Mouse (Mus musculus) lung, postnatal 0 days (tissue): Measurements from ENCODE around the gene Zfp319. TPM values are rescaled to one million over a fixed set of nuclear protein-coding genes. Genes with fewer than 3 reads are reported as not detected.

Source experiments
- ATAC-seq: fragments of 200-750 bp; cut with Nextera tagmentation; 2 replicates; pipeline ENCODE4 v1.8.0; 2017; ENCODE audit warnings: moderate library complexity
- DNase-seq: peaks from one replicate; pipeline ENCODE4 v3.0.0-alpha.2; 2016; ENCODE audit warnings: low spot score
- H3K27ac ChIP-seq: fragments of 300-500 bp; sonication (generic); 2 replicates; pipeline ENCODE4 v1.5.1; 2014; ENCODE audit warnings: antibody characterized with exemption, mild to moderate bottlenecking, low read length, mixed read lengths
- H3K27me3 ChIP-seq: fragments of 300-500 bp; sonication (generic); replicated peaks from 2 replicates; pipeline ENCODE4 v1.6.1; 2014; ENCODE audit warnings: low read length, mixed read lengths; ENCODE audit not compliant: insufficient read depth
- H3K36me3 ChIP-seq: fragments of 300-500 bp; sonication (generic); 2 replicates; pipeline ENCODE4 v1.6.1; 2014; ENCODE audit warnings: low read length, mixed read lengths; ENCODE audit not compliant: insufficient read depth
- H3K4me1 ChIP-seq: fragments of 300-500 bp; sonication (generic); 2 replicates; pipeline ENCODE4 v1.6.1; 2014; ENCODE audit warnings: antibody characterized with exemption, low read depth, low read length, mixed read lengths; ENCODE audit not compliant: insufficient read depth
- H3K4me2 ChIP-seq: fragments of 300-500 bp; sonication (generic); replicated peaks from 2 replicates; pipeline ENCODE4 v1.6.1; 2014; ENCODE audit warnings: low read depth, mild to moderate bottlenecking, low read length, moderate library complexity, mixed read lengths
- H3K4me3 ChIP-seq: fragments of 300-500 bp; sonication (generic); 2 replicates; pipeline ENCODE4 v1.5.1; 2014; ENCODE audit warnings: low read depth, low read length
- H3K9ac ChIP-seq: fragments of 300-500 bp; sonication (generic); replicated peaks from 2 replicates; pipeline ENCODE4 v1.6.1; 2014; ENCODE audit warnings: low read depth, mild to moderate bottlenecking
- H3K9me3 ChIP-seq: fragments of 300-500 bp; sonication (generic); 2 replicates; pipeline ENCODE4 v1.6.1; 2016; ENCODE audit warnings: low read length, mixed read lengths
- CTCF ChIP-seq: IDR thresholded peaks from 2 replicates; pipeline ENCODE4 v1.5.1; 2016; ENCODE audit warnings: antibody characterized with exemption, mild to moderate bottlenecking
- EP300 ChIP-seq: IDR thresholded peaks from 2 replicates; pipeline ENCODE4 v1.6.1; 2016; ENCODE audit warnings: antibody characterized with exemption, mild to moderate bottlenecking, control low read depth
- WGBS: fragments of 180-500 bp; shearing (Covaris S2); extraction: QIAGEN DNeasy Blood & Tissue Kit; methylation state at CpG from one replicate; pipeline ENCODE4 v1.1.7; 2014; 5-methylcytosine and 5-hydroxymethylcytosine counted together
- polyA plus RNA-seq: library from polyadenylated mRNA; unstranded; fragments of >200 nt; fragmentation: Nextera tagmentation; extraction: Ambion mirVana; gene quantifications from 2 replicates; pipeline ENCODE4 v1.2.1, GENCODE M21; 2015

Gene Zfp319
- polyA plus RNA-seq, 1 experiment from 2014 or later, result 6.0 TPM

DNA sequence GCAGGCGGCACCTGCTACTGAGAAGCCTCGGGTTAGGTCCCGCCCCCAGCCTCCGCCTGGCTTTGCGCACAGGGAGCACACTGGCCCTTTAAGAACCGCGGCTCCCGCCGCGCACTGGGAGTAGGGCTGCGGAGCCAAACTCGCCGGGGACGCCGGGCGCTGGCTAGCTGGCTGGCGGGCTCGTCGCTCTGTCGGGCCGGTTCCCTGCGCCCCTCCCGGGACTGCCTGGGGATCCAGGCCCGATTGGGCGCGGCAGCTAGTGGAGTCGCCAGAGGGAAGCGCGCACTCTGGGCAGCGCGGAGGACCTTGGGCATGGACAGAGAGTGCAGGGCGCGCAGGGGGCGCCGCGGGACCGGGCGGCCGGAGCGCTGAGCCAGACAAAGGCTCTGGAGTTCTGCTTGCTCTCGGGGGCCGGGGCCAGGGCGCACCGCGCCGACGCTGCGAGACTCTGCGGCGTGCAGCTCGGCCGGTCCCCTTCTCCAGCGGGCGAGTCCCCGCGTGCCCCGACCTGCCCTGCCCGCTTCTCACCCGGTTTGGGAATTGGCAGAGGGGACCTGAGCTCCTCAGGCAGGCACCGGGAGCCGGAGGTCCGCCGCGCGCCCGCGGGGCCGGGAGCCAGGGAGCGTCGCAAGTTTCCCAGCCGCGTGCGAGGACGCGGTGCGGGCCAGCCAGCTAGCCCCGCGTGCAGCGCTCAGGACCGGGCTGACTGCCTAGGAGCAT lies 20.6 kb upstream of the Zfp319 start, which contains the start of gene Mmp15:
Gene Mmp15, plus strand, starts transcription at position 118 of the 720 bp plus-strand sequence.
- under 1% methylated on average over 63 of the region's 80 CpGs for WGBS
- Histone ChIP-seq H3K36me3 (no peaks in the 10 kb centered on the region), H3K9me3 (no peaks in the 10 kb centered on the region), H3K9ac (peak within 1 kb of the TSS; percentile 58), H3K4me3 (peak within 1 kb of the TSS; percentile 75), H3K27me3 (no peaks in the 10 kb centered on the region), H3K4me2 (peak within 1 kb of the TSS; percentile 93), H3K27ac (peak within 1 kb of the TSS; percentile 84), H3K4me1 (peaks cover 16% of the 10 kb centered on the region)
- ATAC-seq, result peak; percentile 71
- peak; percentile 76 for DNase-seq
- no peak for TF ChIP-seq EP300
- TF ChIP-seq CTCF, result peak; percentile 25; the same call in 1 of the 2 replicates

GRCm38 (mm10) chr8:95351461-95351860 lies 19.7 kb upstream of the Zfp319 start:
- 0 out of 2 replicates have a peak overlapping the region, but pooled peaks have one; percentile 84 for H3K27ac ChIP-seq
- peaks cover 16% of the 10 kb centered on the region for H3K4me1 ChIP-seq
- WGBS, result 3% methylated on average over 15 of the region's 15 CpGs
- H3K36me3 ChIP-seq, result no peaks in the 10 kb centered on the region
- no peak overlapping the region for H3K9ac ChIP-seq
- H3K4me2 ChIP-seq, result peak overlapping the region; percentile 93
- TF ChIP-seq EP300 (no peak), CTCF (peak; percentile 53)
- peak; percentile 47 for ATAC-seq
- no peaks in the 10 kb centered on the region for H3K27me3 ChIP-seq
- peak; percentile 78 for DNase-seq
- no peaks in the 10 kb centered on the region for H3K9me3 ChIP-seq
- H3K4me3 ChIP-seq, result peak overlapping the region; percentile 75

GRCm38 (mm10) chr8:95348811-95349630 lies 17.3 kb upstream of the Zfp319 start:
- Histone ChIP-seq H3K9ac (no peak overlapping the region), H3K4me3 (no peak overlapping the region)
- WGBS, result 17% methylated on average over 19 of the region's 19 CpGs

GRCm38 (mm10) chr8:95348356-95348755 lies 16.6 kb upstream of the Zfp319 start:
- Histone ChIP-seq H3K36me3 (peaks cover 4% of the 10 kb centered on the region; the same call in 1 of the 2 replicates), H3K9me3 (no peaks in the 10 kb centered on the region), H3K9ac (no peak overlapping the region), H3K4me1 (peaks cover 13% of the 10 kb centered on the region), H3K27me3 (no peaks in the 10 kb centered on the region), H3K4me3 (no peak overlapping the region), H3K4me2 (0 out of 2 replicates have a peak overlapping the region, but pooled peaks have one; percentile 20), H3K27ac (peak overlapping the region; percentile 33)
- no peak for TF ChIP-seq CTCF
- no peak for TF ChIP-seq EP300
- no peak; the same call in 1 of the 2 replicates for ATAC-seq
- DNase-seq, result no peak
- 81% methylated on average over 2 of the region's 2 CpGs for WGBS

More at GRCm38 (mm10) chr8:95348811-95349630, 17.3 kb upstream of the Zfp319 start:
- Histone ChIP-seq H3K36me3 (0 out of 2 replicates have a peak, but pooled peaks cover 3% of the 10 kb centered on the region), H3K27ac (peak overlapping the region; percentile 33), H3K4me2 (peak overlapping the region; percentile 20), H3K9me3 (no peaks in the 10 kb centered on the region), H3K4me1 (peaks cover 16% of the 10 kb centered on the region), H3K27me3 (no peaks in the 10 kb centered on the region)
- ATAC-seq, result peak; percentile 52
- peak; percentile 74 for DNase-seq
- TF ChIP-seq CTCF (peak; percentile 24), EP300 (no peak)

GRCm38 (mm10) chr8:95346643-95347545 lies 15.1 kb upstream of the Zfp319 start:
- WGBS, result 28% methylated on average over 8 of the region's 8 CpGs
- peaks cover 8% of the 10 kb centered on the region for H3K4me1 ChIP-seq
- H3K4me3 ChIP-seq, result no peak overlapping the region
- no peaks in the 10 kb centered on the region for H3K27me3 ChIP-seq
- no peak overlapping the region for H3K27ac ChIP-seq
- ATAC-seq, result 0 out of 2 replicates have a peak, but pooled peaks have one; percentile 10
- peak; percentile 83 for TF ChIP-seq CTCF
- no peak for TF ChIP-seq EP300
- H3K4me2 ChIP-seq, result no peak overlapping the region
- peak; percentile 75 for DNase-seq
- no peaks in the 10 kb centered on the region for H3K9me3 ChIP-seq
- no peak overlapping the region for H3K9ac ChIP-seq
- H3K36me3 ChIP-seq, result peaks cover 9% of the 10 kb centered on the region; the same call in 1 of the 2 replicates
